In the genomic region with DNA sequence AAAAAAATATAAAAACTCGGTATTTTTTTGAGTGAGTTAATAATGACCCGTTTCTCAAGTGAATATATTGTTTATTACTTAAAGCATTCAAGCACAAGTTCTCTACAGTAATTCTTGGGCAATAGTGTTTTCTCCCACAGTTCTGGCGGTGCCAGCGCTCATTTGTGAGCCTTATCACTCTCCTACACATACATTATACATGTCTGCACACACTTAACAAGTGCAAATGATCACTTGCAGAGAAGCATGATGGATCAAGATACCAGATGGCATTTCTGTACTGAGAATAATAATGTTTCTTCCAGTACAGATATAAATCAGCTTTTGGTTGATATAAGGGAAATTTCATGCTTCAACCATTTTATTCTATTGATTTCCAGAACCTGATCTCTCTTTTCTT, we compare ENCODE assay signal across 33 mouse cellular contexts.
"Had no signal": no experiment of that assay in that cellular context is flagged by ENCODE, and none has a peak within 500 bp of the region (broad histone marks: within the 10 kb centered on the region; RNA-seq: fewer than 3 reads in every experiment).

No protein-coding gene starts in this region.

- DNase-seq: heart, postnatal 10 days; heart, postnatal 14 days; heart, postnatal 36 days; heart, postnatal 4 days; kidney, adult 11 months; kidney, adult 18-20 months; kidney, adult 2 months; kidney, adult 8-10 months; kidney, adult 9 months; kidney, postnatal 10 days; kidney, postnatal 14 days; kidney, postnatal 25 days; kidney, postnatal 36 days; kidney, postnatal 4 days; layer of hippocampus, adult 9-11 months; layer of hippocampus, postnatal 36 days had no signal

- H3K9ac ChIP-seq: heart, embryonic 13.5 days; heart, embryonic 15.5 days; hindbrain, embryonic 12.5 days; hindbrain, embryonic 13.5 days; hindbrain, embryonic 14.5 days; hindbrain, embryonic 15.5 days; intestine, embryonic 15.5 days; kidney, embryonic 15.5 days had no signal

- H3K9me3 ChIP-seq: heart, embryonic 13.5 days; heart, embryonic 15.5 days; hindbrain, embryonic 10.5 days; hindbrain, embryonic 12.5 days; hindbrain, embryonic 13.5 days; hindbrain, embryonic 15.5 days; intestine, embryonic 15.5 days; kidney, embryonic 15.5 days had no signal

- H3K4me1 ChIP-seq: heart, embryonic 13.5 days; heart, embryonic 15.5 days; hindbrain, embryonic 12.5 days; hindbrain, embryonic 13.5 days; hindbrain, embryonic 15.5 days; intestine, embryonic 15.5 days; kidney, embryonic 15.5 days had no signal

- H3K4me2 ChIP-seq: heart, embryonic 13.5 days; heart, embryonic 15.5 days; hindbrain, embryonic 12.5 days; hindbrain, embryonic 13.5 days; hindbrain, embryonic 14.5 days; hindbrain, embryonic 15.5 days; intestine, embryonic 15.5 days; kidney, embryonic 15.5 days had no signal

- H3K36me3 ChIP-seq: heart, embryonic 13.5 days; heart, embryonic 15.5 days; hindbrain, embryonic 10.5 days; hindbrain, embryonic 12.5 days; hindbrain, embryonic 13.5 days; hindbrain, embryonic 15.5 days; intestine, embryonic 15.5 days; kidney, embryonic 15.5 days had no signal

- H3K27ac ChIP-seq: heart, embryonic 13.5 days; heart, embryonic 15.5 days; hindbrain, embryonic 10.5 days; hindbrain, embryonic 12.5 days; hindbrain, embryonic 13.5 days; hindbrain, embryonic 14.5 days; hindbrain, embryonic 15.5 days; hindbrain, postnatal 0 days; intestine, embryonic 15.5 days; kidney, embryonic 15.5 days; kidney, postnatal 0 days; layer of hippocampus, adult 2 months; left cerebral cortex, adult 2 months had no signal

- H3K27me3 ChIP-seq: heart, embryonic 13.5 days; heart, embryonic 15.5 days; hindbrain, embryonic 12.5 days; hindbrain, embryonic 13.5 days; hindbrain, embryonic 15.5 days; intestine, embryonic 15.5 days; kidney, embryonic 15.5 days had no signal

- ATAC-seq: hindbrain, embryonic 16.5 days; hindbrain, postnatal 0 days; inflammation-experienced regulatory T-cells, adult 6 months; intestine, embryonic 15.5 days; intestine, embryonic 16.5 days; intestine, postnatal 0 days had no signal

- H3K4me3 ChIP-seq: heart, embryonic 13.5 days; heart, embryonic 15.5 days; hindbrain, embryonic 10.5 days; hindbrain, embryonic 12.5 days; hindbrain, embryonic 13.5 days; hindbrain, embryonic 15.5 days; intestine, embryonic 15.5 days; kidney, embryonic 15.5 days; layer of hippocampus, adult 2 months; left cerebral cortex, adult 2 months had no signal
